Mouse (Mus musculus) spleen, adult 2 months (tissue): ENCODE results near the gene Pax3.

Source experiments
- CTCF ChIP-seq: fragments of 200-500 bp; IDR thresholded peaks from 2 replicates; pipeline ENCODE4 v1.5.1; 2011; ENCODE audit warnings: mild to moderate bottlenecking, inconsistent platforms; ENCODE audit not compliant: insufficient read depth, insufficient read length, insufficient replicate concordance; ENCODE audit errors: extremely low read depth
- POLR2A ChIP-seq: fragments of 200-500 bp; IDR thresholded peaks from 2 replicates; pipeline ENCODE4 v1.6.1; 2011; ENCODE audit warnings: low read depth, low read length, inconsistent platforms

- TF ChIP-seq CTCF, result no peak
- TF ChIP-seq POLR2A, result no peak
Observed at GRCm38 (mm10) chr1:78215749-78216508, 19.0 kb upstream of the Pax3 start.
